Mouse (Mus musculus) cerebellum, adult 9-10 months (tissue): ENCODE data around the gene Itgb1bp1.
A peak's percentile ranks its signal among the peaks of the same experiment; 100 is the strongest.

Source experiments
- DNase-seq: peaks from one replicate; pipeline ENCODE4 v3.0.0; 2022

Itgb1bp1 gene

DNA sequence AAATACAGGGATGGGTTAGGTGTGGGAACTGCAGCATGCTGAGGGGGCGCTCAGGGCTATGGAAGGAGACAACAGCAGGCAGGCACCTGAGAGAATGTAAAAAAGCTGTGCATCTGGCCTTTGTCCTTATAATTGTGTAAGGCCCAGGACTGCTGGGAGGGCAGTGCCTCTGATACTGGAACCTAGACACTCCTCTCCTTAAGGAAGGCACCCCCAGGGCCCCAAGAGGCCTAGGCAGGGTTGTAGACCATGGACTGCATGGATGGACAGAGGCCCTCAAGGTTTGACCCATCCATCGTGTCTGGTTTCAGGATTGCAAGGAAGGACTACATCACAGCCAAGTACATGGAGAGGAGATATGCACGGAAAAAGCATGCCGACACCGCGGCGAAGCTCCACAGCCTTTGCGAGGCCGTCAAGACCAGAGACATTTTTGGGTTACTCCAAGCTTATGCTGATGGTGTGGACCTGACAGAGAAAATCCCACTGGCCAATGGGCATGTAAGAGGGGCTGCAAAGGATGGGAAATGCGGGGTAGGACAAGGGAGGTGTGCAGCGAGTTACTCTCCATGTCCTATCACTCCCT is 41.6 kb downstream of the Itgb1bp1 start:
- DNase-seq: no peak

DNA sequence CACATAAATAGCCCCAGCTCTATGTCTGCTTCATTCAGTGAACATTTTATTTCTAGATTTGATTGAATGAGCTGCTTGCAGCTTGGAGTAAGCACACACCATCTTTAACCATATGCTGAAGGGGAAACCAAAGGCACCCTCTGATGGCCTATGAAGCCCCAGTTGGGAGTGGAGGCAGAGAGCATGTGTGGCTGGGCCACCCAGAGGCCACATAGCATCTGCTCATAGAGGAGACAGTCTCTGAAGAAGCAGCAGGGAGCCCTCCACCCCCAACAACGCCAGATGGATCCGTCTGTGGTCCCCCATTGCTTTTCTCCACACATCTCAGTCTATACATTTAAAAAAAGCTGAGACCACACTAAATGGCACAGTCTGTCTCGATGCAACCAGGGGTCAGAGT is 44.1 kb downstream of the Itgb1bp1 start:
- DNase-seq: no peak

DNA sequence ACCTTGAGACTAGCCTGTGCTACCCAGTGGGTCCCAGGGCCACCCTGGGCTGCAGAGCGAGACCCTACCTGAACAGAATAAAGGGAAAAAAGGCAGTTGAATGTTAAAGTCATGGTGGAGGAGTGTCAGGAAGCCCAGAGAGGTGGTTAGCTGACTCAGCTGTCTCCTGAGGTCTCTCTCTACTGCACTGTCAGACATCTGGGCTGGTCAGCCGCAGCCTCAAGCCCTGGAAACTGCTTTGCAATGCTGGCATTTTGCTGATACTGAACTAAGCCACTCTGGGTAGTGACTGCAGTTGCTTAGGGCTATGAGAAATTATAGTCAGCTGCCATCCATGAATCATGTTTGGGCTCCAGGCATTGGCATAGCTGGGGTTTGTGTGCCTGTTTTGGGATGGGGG is 51.5 kb downstream of the Itgb1bp1 start:
- DNase-seq: no peak

DNA sequence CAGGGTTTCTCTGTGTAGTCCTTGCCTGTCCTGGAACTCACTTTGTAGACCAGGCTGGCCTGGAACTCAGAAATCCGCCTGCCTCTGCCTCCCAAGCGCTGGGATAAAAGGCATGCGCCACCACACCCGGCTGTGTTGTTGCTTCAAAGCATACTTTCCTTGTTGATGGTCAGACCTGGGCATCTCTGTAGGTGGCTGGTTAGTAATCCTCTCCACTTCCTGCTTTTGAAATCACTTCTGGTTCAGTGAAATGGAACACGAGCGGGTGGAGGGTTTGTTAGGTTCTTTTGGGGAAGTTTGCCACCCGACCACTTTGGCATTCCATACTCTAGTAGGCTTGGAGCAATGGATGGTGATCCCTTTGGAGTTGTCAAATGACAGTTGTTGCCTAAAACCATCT is 52.4 kb downstream of the Itgb1bp1 start:
- no peak for DNase-seq

DNA sequence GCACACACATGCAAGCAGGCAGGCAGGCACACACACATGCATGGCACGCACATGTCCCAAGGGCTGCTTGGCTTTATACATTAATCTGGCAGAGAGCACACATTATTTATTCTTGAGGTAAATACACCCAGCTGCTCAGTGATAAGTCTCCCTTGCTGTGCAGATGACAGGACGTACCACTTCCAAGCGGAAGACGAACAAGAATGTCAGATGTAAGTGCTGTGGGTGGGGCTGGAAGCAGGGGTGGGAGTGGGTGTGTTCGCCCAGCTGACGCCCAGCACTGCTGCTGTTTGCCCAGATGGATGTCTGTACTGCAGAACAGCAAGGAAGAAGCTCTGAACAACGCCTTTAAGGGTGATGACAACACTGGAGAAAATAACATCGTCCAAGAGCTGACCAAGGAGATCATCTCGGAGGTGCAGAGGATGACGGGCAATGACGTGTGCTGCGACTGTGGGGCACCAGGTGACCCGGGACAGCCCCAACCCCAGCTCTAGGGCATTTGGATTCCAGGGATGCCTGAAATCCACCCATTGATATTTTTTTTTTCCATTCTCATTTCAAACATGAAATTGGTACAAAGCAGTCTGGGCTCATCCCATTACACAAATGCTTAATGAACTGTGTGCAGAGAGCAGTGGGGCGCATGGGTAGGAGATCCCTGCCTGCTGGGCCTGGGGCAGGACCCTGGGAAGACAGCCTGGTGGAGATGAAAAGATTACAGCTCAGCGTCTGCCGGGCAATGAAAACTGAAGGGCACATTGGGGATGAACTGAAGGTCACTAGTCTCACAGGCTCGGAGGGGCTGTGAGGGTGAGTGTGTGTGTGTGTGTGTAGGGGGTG is 56.8 kb downstream of the Itgb1bp1 start:
- no peak for DNase-seq

DNA sequence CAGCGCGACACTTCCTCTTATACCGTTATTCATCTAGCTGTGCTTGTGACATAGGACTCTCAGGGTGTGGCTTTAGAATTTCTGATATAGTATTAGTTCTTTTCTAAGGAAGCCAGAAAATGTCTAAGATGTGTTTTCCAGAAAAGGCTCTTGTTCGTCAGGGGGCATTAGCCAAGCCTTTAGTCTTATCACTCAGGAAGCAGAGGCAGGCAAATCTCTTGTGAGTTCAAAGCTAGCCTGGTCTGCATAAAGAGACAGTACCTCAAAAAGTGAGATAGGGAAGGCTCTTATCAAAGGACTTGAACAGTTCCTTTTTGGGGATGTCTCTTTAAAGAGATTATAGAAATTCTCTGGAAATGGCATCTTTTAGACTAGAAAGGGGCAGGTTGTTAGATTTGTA is 57.4 kb downstream of the Itgb1bp1 start:
- DNase-seq: no peak

DNA sequence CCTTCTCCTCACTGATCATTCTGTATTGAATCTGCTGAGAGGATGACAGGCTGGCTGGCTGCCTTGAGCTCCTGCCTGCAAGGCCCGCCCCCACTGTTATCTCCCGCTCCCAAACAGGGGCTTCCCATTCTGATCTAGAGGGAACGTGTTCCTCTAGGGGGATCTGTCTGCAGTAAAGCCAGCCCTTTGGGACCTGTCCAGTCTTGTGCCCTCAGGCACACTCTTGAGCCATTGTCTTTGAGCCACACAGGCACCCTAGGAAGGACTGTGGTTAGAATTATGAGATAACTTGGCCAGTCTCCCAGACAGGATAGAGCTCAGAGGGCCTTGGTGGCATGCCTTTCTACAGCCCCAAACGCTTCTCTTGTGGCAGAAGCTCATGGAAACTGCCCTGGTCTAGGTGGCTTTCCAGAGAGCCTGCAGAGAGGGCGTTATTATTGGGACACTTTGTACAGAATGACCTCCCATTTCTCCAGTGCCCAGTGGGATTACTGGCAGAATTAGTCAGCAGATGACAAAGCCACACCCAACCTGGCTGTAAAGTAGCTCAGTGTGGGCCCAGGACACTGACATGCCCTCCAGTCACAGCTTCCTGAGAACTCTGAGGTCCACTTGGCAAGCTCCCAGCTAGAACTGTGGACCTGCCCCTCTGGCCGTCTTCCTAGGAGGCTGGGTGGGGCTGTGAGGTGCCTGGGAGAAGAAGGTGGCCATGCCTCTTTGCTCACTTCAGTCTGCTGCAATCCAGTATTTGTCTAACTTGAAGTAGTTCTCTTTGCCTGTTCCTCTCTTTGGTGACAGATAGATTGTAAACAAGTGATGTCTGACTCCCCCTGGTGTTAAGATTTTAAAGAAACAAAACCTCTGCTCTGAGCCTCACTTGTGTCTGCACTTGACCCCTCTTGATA is 58.8 kb downstream of the Itgb1bp1 start:
- DNase-seq: peak; percentile 85

DNA sequence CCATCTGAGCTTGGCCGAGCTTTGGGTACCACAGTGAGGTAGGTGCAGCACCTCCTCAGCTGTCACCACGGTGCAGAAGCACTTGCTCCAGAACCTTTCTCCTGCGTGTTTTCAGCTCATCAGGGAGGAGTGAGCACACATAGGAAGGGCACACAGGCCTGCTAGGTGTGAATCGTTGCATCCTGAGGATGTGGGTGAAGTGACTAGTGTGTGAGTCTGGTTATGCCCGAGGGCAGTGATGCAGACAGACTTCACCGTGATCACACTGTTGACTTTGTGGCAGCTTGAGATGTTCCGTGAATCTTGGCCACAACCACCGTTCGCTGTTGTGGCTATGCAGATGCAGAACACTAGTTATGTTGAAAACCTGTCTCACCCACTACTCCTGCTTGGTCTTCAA is 59.8 kb downstream of the Itgb1bp1 start:
- no peak for DNase-seq

DNA sequence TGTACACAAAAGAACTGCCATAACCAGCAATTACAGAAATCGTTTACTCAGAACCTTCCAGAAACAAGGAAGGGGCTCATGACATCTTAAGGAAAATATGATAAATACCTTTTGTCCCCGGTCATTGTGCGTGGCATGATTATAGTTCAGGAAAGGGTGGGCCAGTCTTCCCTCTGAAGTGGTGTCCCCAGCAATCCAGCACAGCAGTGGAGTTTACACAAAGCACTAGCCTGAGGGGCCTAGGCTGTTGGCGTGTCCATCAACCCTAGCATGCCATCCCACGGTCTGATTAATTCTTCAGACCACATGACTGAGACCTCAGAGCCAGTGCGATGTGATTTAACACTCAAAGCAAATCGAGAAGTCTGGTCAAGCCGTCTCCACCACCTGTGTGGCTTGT is 60.7 kb downstream of the Itgb1bp1 start:
- no peak for DNase-seq

DNA sequence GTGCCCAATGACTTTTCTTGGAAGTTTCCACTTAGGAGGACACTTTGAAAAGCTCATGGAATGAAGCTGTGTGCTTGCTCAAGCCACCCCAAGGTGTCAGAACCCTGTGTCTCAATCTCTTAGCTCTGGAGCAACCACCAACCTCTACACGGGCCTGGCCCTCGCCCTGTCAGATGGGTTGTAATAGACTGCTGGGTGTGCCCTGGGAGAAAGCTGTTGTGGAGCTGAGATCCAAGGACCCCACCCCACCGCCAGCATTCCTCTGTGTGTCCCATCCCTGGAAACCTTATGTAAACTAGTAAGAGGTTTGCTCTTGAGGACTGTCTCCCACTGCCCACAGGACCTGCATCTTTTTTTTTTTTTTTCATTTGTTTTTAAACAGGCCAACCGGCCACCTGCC is 62.2 kb downstream of the Itgb1bp1 start:
- no peak for DNase-seq

DNA sequence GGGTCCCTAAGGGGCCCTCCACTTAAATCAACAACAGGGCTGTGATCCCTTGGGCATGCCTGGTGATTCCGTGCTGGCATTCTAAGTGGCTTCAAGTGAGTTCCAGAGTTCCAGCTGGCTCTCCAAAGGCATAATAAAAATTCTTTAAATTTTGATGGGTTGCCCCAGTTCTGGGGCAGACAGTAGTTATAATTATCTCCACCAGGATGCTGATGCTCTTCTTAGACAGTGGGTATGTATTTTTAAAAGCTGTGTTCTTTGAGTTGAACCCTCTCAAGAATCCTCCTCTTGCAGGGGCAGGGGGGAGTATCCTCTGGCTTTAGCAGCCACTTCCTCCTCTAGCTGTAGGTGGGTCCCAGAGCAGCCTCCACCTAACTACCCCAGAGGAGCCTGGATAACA is 65.5 kb downstream of the Itgb1bp1 start:
- DNase-seq: no peak

DNA sequence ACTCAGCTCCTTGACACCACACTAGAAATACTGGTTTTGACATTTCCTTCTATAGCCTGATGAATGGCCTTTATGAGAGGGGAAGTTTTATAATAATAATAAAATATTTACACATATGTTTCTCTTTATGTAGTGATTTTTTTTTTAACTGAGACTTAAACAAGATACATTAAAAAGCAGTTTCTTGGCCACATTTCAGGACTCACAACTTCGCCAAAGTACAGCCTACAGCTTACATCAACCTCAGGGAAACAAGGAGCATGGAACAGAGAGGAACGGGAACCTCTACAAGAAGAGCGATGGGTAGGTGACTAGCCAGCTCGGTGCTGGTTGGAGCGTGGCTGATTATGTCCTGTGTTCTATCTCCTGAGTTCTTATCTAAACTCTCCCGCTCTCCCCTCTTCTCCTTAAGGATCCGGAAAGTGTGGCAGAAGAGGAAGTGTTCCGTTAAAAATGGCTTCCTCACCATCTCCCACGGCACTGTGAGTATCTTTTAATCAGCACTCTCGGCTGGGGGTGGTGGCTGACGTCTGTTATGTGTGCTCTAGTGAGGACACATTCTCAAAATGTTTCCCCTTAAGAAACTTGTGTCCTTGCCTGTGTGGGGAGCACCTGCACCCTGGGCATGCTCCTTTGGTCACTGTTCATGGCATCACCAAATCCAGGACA is 68.2 kb downstream of the Itgb1bp1 start:
- DNase-seq: no peak

DNA sequence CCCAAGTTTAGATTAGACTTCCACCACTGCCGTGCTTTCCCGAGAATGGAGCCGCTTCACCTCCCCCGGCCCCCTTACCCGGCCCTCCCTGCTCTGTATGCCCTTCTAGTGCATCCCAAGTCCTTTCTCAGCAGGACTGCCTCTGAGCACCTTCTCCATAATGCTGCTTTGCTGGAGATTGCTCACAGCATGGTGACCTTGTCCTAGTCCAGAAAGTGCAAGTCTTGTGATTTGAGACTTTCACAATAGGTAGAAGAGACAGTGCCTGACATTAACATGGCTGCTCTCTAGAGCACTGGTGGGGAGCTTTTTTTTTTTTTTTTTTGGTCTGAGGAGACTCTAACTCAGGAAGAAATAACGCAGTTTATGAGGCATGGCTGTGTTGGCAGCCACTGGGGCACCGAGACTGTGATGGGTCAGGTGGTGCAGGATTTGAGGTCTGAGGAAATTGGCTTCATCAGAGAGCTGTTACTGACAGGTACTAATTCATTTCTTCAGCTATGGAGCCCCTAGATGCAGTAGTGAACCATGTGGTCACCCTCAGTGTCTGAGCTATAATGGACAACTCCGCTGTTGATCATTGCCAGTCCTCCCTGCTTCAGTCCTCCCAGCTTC is 71.4 kb downstream of the Itgb1bp1 start:
- DNase-seq: no peak

DNA sequence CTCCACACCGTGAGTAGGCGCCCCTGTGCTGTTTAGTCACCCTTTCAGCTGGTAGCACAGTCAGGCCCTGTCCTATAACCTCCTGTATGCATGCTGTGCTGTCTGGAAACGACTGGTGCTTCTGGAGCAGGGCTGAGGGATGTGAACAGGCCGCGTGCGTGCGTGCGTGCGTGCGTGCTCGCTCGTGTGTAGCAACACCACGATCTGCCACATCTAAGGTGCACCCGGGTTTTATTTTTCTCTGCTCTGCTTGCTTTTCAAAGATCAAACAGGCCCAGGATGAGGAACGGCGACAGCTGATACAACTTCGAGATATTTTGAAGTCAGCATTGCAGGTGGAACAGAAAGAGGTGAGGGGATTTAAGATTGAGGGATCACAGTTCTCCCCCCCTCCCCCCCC is 73.2 kb downstream of the Itgb1bp1 start:
- DNase-seq: no peak

DNA sequence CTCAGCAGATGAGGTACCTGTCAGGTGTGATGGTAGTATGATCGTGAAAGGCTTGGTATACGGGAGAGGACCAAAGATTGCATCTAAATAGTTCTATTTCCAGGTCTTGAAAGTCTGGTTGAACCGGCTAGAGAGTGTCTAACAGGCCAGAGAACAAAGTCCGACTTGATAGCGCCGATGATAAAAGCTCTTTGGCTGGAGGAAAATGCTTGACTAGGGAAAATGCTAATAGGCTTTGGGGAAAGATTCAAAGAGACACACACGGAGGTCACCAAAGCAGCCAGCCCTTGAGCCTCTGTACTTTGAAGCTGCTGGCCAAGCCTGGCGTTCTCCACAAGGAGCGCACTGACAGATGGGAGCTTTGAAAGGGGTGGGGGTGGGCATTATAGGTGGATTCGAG is 76.8 kb downstream of the Itgb1bp1 start:
- no peak for DNase-seq

DNA sequence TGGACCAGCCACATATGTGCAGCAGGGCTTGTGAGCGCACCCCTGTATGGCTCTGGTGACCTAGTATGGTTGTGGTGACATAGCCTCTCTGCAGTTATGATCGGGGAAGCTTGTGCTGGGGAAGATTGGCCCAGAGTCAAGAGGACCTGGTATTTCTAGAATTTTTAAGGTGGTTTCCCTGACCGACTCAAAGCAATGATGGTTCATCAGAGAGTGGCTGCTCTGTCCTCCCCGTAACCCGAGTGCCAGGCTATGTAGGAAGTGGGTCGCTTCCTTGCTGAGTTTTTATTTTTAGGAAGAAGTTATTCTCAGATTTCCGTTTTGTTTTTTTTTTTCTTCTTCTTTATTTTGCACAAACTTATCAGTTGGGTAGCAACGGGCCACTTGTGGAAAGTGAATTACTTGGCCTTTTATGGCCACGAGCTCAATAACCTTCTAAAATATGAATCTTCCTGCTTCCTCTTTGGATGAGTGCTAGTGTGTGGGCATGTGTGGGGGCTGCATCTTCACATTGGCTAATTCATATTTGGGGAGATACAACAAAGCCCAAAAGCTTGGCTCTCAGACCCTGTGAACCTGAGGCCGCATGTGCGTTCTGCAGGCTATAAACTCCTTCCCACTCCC is 77.8 kb downstream of the Itgb1bp1 start:
- DNase-seq: no peak

DNA sequence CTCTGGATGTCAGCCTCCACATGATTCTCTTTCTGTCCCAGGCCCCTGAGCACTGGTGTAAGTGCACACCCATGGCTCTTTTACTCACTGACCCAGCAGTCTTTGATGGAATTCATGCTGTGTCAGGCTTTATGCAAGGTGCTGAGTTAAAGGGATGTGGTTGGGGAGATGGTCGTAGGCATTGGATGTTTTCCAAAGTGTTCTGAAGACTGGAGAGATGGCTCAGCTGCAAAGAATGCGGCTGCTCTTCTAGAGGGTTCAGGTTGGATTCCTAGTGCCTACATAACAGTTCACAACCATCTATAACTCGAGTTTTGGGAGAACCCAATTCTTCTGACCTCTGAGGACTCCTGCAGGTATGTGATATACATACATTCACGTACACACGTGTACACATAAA is 78.7 kb downstream of the Itgb1bp1 start:
- no peak for DNase-seq

DNA sequence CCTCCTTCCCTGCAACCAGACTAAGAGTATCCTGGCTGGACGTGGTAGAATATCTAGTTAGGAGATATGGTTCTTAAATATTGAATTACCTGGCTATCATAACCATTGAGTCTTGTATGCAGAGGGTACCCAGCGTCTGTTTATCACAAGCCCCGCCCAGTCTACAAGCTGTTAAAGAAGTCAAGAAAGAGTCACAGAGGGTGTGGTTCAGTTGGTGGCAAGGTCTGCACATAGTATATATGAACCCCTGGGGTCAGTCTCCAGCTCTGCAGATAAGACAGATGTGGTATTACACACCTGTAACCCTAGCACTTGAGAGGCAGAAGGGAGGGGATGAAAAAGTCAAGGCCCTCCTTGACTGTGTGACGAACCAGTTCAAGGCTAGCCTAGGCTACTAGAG is 80.3 kb downstream of the Itgb1bp1 start:
- no peak for DNase-seq

DNA sequence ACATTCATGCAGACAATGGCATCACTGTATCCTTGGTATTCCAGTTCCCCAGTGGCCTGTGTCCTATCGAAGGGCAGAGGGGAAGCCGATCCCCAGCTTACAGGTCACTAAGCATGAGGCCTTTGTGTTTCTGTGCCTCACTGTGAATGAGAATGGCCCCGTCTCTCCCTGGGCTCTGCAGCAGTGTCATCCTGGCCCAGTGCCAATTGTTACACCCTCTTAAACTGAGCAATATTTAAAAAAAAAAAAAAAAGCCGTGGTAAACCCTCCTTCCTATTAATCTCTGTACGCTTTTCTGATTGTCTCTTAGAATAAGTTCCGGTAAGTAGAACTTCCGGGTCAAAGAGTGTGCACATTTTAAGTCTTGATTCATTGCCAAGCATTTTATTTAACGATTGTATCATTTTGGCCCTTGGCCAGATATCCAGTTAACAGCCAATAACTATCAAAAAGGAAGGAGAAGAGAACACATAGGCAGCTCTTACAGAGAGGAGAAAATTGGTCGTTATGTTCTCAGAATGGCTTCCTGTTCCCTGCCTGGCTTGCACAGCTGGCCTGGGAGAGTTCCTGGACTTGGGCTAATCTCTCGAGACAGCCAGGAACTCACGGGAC is 81.3 kb downstream of the Itgb1bp1 start:
- peak; percentile 36 for DNase-seq

DNA sequence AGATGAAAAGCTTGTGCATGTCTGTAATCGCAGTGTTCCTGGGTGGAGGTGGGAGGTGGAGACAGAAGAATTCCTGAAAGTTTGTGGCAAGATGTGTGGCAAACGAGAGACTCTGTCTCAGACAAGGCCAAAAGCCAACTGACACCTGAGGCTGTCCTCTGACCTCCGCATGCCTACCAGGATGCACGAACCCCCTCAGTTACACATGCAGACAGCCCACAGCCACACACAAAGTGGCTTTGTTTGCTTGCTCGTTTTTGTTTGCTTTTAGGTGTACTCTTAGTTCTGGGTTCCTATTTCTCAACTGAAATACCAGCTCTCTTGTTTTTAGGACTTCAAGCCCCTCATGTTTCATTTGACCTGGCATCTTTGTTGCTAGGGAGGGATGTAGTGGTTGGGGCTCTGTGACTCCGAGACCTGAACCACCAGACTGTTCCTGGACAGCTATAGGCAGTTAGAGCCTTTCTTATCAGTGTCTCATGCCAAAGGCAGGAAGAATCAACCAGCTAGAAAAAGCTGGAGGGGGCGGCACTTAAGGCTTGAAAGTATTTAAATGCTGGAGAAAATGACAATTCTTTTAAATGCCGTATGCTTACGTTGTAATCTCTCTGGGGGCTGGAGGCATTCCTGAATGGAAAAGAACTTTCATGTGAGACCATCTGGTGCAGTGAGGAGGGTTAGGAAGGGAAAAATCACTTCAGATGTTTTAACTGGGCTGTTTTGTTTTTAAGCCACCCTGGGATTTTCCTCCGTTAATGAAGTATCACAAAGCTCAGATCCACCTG is 84.4 kb downstream of the Itgb1bp1 start:
- no peak for DNase-seq

DNA sequence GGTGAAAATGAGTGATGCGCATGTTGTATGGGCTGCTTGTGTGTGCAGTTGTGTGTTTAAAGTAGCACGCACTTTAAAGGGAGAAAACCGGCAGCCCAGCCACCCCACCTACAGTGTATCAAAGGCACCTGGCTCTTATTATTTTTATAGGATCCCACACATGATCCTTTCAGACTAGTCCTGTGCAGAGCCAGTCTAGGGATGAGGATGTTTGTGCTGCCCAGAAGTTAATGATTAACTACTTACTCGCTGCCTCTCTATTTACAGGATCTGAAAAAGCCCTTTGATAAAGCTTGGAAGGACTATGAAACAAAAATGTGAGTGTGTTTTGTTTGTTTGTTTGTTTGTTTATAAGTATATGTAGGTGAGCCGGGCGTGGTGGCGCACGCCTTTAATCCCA is 85.5 kb downstream of the Itgb1bp1 start:
- no peak for DNase-seq
